Mouse (Mus musculus) midbrain, embryonic 15.5 days (tissue): ENCODE results near the gene Eml5. TPM values are rescaled to one million over a fixed set of nuclear protein-coding genes. Genes with fewer than 3 reads are reported as not detected.

Experiments
- ATAC-seq: fragments of 200-750 bp; cut with Nextera tagmentation; replicated peaks from 2 replicates; pipeline ENCODE4 v1.8.0; 2017; ENCODE audit warnings: moderate TSS enrichment
- H3K27ac ChIP-seq: fragments of 300-500 bp; sonication (generic); 2 replicates; pipeline ENCODE4 v1.5.1; 2015; ENCODE audit warnings: mild to moderate bottlenecking, inconsistent platforms
- H3K27me3 ChIP-seq: fragments of 300-500 bp; sonication (generic); replicated peaks from 2 replicates; pipeline ENCODE4 v1.6.1; 2015; ENCODE audit warnings: inconsistent platforms
- H3K36me3 ChIP-seq: fragments of 300-500 bp; sonication (generic); replicated peaks from 2 replicates; pipeline ENCODE4 v1.6.1; 2015; ENCODE audit warnings: inconsistent platforms
- H3K4me1 ChIP-seq: fragments of 300-500 bp; sonication (generic); 2 replicates; pipeline ENCODE4 v1.6.1; 2015; ENCODE audit warnings: inconsistent platforms
- H3K4me2 ChIP-seq: fragments of 300-500 bp; sonication (generic); 2 replicates; pipeline ENCODE4 v1.6.1; 2015; ENCODE audit warnings: inconsistent platforms, mild to moderate bottlenecking, moderate library complexity
- H3K4me3 ChIP-seq: fragments of 300-500 bp; sonication (generic); 2 replicates; pipeline ENCODE4 v1.5.1; 2015; ENCODE audit warnings: mild to moderate bottlenecking, inconsistent platforms
- H3K9ac ChIP-seq: fragments of 300-500 bp; sonication (generic); 2 replicates; pipeline ENCODE4 v1.6.1; 2015; ENCODE audit warnings: mild to moderate bottlenecking, inconsistent platforms
- H3K9me3 ChIP-seq: fragments of 300-500 bp; sonication (generic); 2 replicates; pipeline ENCODE4 v1.6.1; 2016; ENCODE audit warnings: inconsistent platforms
- WGBS: fragments of 180-500 bp; shearing (Covaris S2); methylation state at CpG from one replicate; pipeline ENCODE4 v1.1.7; 2015; ENCODE audit warnings: mixed read lengths; 5-methylcytosine and 5-hydroxymethylcytosine counted together
- polyA plus RNA-seq: library from polyadenylated mRNA; unstranded; fragments of >200 nt; fragmentation: Nextera tagmentation; extraction: Ambion mirVana; gene quantifications from 2 replicates; pipeline ENCODE4 v1.2.1, GENCODE M21; 2015

The Eml5 gene
- polyA plus RNA-seq, result 27.9 and 28.9 TPM in 2 replicates

DNA sequence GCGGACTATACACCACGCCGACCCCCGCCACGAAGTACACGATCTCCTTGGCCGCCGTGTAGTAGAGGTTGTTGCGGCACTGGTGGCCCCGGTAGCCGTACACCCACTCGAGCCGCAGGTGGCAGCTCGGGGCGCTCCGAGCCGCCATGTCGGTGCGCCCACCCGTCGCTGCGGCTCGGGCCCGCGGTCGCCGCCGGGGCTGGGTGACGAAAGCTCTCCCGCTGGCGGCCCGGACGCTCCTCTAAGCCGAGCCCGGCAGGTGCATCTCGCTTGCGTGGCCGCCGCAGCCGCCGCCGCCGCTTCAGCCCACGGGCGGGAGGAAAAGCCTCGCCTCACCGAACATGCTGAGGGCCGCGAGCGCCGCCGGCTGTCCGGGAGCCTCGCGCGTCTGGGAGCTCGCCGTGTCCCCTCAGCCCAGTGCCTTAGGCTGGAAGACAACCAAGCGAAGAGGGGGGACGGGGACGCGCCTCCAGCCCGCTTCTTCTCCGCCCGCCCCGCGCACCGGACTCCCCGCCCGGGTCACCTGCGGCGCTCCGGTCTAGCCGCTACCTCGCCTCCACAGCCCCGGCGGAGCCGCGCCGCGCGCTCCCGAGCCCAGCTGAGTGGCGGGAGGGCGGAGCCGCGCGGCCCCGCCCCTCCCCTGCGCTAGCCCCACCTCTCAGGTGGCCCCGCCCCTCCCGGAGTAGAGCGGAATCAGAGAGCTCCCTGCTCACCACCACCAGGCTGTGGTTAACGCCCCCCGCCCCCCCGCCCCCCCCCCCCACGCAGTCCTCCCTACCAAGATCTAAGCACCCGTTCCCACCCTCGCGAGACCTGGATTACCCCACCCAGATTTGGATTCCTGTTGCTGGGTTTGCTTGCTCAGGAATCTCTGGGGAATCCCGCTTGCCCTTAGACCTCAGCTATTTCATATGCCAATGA is at the start of gene Eml5:
Gene Eml5, minus strand, starts transcription at position 604 of the 921 bp plus-strand sequence.
- WGBS, result under 1% methylated on average over 82 of the region's 101 CpGs
- peak; percentile 92 for ATAC-seq
- Histone ChIP-seq H3K4me1 (peaks cover 19% of the 10 kb centered on the region), H3K9ac (peak within 1 kb of the TSS; percentile 85), H3K9me3 (no peaks in the 10 kb centered on the region), H3K36me3 (no peaks in the 10 kb centered on the region), H3K27me3 (no peaks in the 10 kb centered on the region), H3K4me3 (peak within 1 kb of the TSS; percentile 89), H3K4me2 (peak within 1 kb of the TSS; percentile 70), H3K27ac (peak within 1 kb of the TSS; percentile 92)

DNA sequence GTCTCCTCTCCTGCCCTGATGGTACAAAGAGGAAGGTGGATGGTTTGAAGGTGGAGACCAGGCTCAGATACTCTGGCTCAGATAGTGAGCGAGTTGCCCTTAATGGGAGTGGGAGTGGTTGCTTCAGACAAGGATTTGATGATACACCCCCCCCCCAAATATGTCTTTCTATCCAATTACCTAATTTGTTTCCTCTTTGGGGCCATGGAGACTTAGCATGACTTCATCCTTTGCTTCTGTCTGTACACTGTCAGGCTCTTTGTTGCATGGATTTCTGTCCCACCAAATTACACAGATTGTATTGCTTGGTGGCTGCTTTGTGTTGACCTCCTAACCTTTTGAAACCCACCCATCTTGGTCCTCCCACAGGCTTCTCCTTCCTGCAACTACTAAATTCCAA is 31.6 kb upstream of the Eml5 start:
- WGBS, result 100% methylated on average over 1 of the region's 1 CpGs
- Histone ChIP-seq H3K4me3 (no peak overlapping the region), H3K27ac (no peak overlapping the region), H3K36me3 (no peaks in the 10 kb centered on the region), H3K9ac (no peak overlapping the region), H3K4me2 (no peak overlapping the region), H3K27me3 (no peaks in the 10 kb centered on the region), H3K4me1 (no peaks in the 10 kb centered on the region), H3K9me3 (no peaks in the 10 kb centered on the region)
- no peak for ATAC-seq

DNA sequence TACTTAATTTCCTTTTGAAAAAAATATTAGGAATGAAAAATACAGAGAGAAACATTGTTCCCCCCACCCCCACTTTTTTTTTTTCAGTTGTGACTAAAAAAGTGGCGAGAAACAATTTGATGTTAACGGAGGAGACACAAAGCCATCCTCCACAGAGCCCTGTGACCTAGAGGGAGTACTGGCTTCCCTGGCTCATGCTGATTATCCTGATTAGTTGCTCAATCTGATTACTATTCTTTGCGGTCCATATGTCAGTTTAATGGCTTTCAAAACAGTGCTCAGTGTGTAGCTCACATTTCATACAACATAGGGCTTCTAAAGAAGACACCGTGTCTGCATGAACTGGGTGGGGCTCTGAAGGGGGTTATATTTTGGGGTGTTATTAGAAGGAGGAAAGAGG is 31.2 kb upstream of the Eml5 start:
- Histone ChIP-seq H3K27me3 (no peaks in the 10 kb centered on the region), H3K4me2 (no peak overlapping the region), H3K4me1 (no peaks in the 10 kb centered on the region), H3K27ac (no peak overlapping the region), H3K9me3 (no peaks in the 10 kb centered on the region), H3K36me3 (no peaks in the 10 kb centered on the region), H3K9ac (no peak overlapping the region), H3K4me3 (no peak overlapping the region)
- ATAC-seq, result no peak
- WGBS, result 71% methylated on average over 4 of the region's 4 CpGs

DNA sequence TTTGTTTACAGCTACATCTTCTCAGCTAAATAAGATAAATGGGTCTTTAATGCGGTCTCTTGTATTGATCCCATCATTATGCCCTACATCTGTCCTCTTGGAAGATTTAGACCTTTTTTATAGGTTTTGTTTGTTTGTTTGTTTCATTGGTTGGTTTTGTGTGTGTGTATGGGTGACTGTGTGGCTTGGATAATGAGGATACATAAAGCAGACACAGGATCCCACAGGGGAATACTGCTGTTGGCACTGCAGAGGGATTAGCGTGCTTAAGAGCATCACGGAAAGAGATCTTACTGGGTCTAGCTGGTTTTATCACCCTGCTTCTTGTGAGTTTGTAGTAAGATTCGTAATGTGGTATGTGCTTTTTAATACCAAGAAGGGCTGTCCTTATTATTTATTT is 29.9 kb upstream of the Eml5 start:
- Histone ChIP-seq H3K4me2 (no peak overlapping the region), H3K9me3 (no peaks in the 10 kb centered on the region), H3K27me3 (no peaks in the 10 kb centered on the region), H3K36me3 (no peaks in the 10 kb centered on the region), H3K4me1 (no peaks in the 10 kb centered on the region), H3K4me3 (no peak overlapping the region), H3K27ac (no peak overlapping the region), H3K9ac (no peak overlapping the region)
- 63% methylated on average over 4 of the region's 4 CpGs for WGBS
- no peak for ATAC-seq

DNA sequence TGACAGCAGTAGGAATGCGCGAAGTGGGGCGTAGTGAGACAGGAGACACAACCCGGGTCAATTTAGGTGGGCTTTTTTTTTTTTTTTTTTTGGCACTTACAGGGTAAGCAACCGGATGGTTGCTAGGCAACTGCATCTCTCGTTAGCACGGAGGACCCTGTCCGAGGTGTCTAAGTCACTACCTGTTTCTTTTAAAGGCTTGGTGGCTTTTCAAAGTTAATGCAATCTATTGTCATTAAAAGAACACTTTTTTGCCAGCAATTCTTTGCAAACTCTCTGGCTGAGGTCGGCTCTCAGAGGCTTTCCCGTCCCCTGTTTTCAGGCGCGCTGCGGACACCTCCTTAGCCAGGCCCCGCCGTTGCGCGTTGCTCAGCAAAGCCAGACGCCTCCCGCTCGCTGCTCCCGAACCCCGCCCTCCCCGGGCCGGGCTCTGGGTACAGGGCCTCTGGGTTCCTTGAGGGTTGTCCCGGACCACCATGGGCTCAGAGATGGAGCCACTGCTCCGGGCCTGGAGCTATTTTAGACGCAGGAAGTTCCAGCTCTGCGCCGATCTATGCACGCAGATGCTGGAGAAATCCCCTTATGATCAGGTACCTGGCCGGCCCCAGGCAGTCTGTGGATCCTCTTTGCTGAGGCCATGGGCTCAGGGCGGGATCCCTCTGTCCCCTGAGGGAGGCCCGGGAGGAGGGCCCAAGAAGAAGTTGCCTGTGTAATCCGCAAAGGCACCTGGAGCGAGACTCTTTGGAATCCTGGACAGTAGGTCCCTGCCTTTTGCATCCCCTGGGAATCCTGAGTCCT is 19.1 kb upstream of the Eml5 start, which contains the start of gene Ttc8:
Gene Ttc8, plus strand, starts transcription at position 381 of the 798 bp plus-strand sequence.
- Histone ChIP-seq H3K4me3 (peak within 1 kb of the TSS; percentile 58), H3K9ac (peak within 1 kb of the TSS; percentile 79), H3K27me3 (no peaks in the 10 kb centered on the region), H3K9me3 (no peaks in the 10 kb centered on the region), H3K4me1 (peaks cover 30% of the 10 kb centered on the region), H3K4me2 (peak within 1 kb of the TSS; percentile 71), H3K36me3 (no peaks in the 10 kb centered on the region), H3K27ac (peak within 1 kb of the TSS; percentile 87)
- peak; percentile 97 for ATAC-seq
- under 1% methylated on average over 35 of the region's 35 CpGs for WGBS

DNA sequence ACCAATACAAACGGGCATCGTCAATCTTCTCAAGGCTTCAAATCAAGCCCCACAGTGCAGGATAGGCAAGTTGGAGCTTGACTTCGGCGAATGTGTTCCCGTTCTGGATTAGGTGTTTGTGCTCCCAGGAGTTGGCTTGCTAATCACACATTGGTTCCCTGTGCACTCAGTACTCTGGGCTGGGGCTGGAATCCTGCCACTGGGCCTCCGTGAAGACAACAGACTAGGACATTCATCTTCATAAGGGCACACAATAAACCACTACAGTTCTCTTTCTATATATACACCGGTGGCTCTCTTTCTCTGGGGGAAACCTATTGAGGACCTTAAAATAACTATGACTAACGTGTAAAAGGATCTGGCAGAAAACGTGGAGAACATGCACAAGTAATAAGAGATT is 8.8 kb upstream of the Eml5 start:
- ATAC-seq, result no peak
- Histone ChIP-seq H3K27me3 (no peaks in the 10 kb centered on the region), H3K27ac (no peak overlapping the region), H3K4me3 (no peak overlapping the region), H3K36me3 (no peaks in the 10 kb centered on the region), H3K4me1 (no peaks in the 10 kb centered on the region), H3K4me2 (no peak overlapping the region), H3K9me3 (no peaks in the 10 kb centered on the region), H3K9ac (no peak overlapping the region)
- WGBS, result 76% methylated on average over 9 of the region's 9 CpGs

DNA sequence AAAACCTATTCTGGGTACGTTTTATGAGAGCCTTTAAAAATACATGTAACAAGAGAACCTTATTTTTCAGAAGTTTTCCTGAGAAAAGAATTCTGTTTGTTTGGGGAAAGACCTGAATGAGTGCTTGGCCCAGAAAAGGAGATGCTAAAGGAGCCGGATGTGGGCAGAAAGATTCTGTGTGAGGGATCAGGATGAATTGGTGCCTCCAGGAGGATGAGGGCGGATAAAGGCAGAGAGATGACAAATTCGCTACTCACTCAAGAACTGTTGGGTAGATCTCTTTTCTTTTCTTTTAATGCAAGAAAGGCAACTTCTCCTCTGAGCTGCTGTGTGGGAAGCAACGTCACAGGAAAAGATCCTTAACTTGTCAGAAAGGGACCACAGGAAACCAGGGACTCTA is 4.2 kb upstream of the Eml5 start:
- no peak overlapping the region for H3K27ac ChIP-seq
- no peak for ATAC-seq
- no peak overlapping the region for H3K9ac ChIP-seq
- no peak overlapping the region for H3K4me3 ChIP-seq
- H3K9me3 ChIP-seq, result no peaks in the 10 kb centered on the region
- no peaks in the 10 kb centered on the region; the same call in 1 of the 2 replicates for H3K4me1 ChIP-seq
- no peaks in the 10 kb centered on the region for H3K27me3 ChIP-seq
- no peaks in the 10 kb centered on the region for H3K36me3 ChIP-seq
- WGBS, result 83% methylated on average over 5 of the region's 5 CpGs
- H3K4me2 ChIP-seq, result no peak overlapping the region

DNA sequence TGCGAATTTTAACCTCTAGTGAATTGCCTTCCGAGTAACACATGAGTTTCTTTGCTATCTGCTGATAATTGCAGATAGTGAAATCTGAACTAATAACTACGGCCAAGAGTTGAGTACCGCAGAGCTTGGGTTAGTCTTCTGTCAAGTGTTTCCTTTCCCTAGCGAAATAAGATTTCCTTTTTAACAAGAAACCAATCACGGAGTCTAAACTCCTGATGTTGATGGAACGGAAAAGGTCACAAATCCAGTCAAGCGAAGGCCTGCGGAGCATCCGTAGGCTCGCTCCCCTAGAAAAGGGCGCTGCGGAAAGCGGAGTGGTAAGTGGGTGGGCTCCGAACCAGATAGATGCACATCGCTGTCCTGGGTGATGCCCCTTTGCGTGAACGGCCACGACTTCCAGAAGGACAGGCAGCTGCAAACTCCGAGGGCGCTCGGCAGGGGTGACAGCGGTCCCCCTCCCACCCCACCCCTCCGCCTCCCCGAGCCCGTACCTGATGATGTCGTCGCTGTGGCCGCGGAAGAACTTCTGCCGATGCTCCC is 873 bp downstream of the Eml5 start:
- ATAC-seq, result peak; percentile 49
- peak overlapping the region; percentile 89 for H3K4me3 ChIP-seq
- 1% methylated on average over 31 of the region's 31 CpGs for WGBS

DNA sequence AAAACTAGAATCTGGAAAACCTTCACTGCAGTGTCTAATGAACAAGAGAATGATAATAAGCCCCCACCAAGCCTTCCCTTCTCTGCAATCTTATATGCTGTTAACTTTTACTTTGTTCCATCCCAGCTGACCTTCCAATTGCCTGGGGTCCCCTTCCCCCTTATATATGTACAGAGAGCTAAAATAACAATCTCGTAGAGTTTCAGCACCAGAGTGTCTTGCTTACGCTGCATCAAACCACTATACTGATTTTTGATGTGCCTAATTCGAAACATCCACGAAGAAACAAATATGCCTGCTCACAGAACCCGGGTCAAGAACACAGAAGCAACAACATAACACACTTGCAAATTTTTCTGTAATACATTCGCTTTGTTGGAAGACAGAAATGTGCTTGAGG is 1.6 kb downstream of the Eml5 start:
- WGBS, result 28% methylated on average over 6 of the region's 6 CpGs
- ATAC-seq, result no peak
- H3K36me3 ChIP-seq, result no peaks in the 10 kb centered on the region
- no peak overlapping the region for H3K27ac ChIP-seq
- peaks cover 19% of the 10 kb centered on the region for H3K4me1 ChIP-seq
- H3K9me3 ChIP-seq, result no peaks in the 10 kb centered on the region
- H3K27me3 ChIP-seq, result no peaks in the 10 kb centered on the region
- peak overlapping the region; percentile 85 for H3K9ac ChIP-seq
- peak overlapping the region; percentile 70 for H3K4me2 ChIP-seq
- peak overlapping the region; percentile 89 for H3K4me3 ChIP-seq

More for the DNA sequence above, 873 bp downstream of the Eml5 start:
- Histone ChIP-seq H3K9me3 (no peaks in the 10 kb centered on the region), H3K27me3 (no peaks in the 10 kb centered on the region), H3K27ac (peak overlapping the region; percentile 92), H3K36me3 (no peaks in the 10 kb centered on the region), H3K9ac (peak overlapping the region; percentile 85), H3K4me1 (peaks cover 19% of the 10 kb centered on the region), H3K4me2 (peak overlapping the region; percentile 70)

DNA sequence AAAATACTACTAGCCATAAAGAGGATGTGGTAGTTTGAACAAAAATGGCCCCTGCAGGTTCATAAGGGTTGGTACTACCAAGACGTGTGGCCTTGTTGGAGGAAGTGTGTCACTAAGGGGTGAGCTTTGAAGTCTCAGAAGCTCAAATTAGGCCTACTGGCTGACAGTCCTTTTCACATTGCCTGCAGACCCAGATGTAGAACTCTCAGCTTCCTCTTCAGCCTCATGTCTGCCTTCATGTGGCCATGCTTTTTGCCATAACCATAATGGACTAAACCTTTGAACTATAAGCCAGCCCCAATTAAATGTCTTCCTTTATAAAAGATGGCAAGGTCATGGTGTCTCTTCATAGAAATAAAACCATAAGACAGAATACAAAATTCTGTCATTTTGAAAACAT is 4.5 kb downstream of the Eml5 start:
- H3K4me2 ChIP-seq, result no peak overlapping the region
- no peaks in the 10 kb centered on the region for H3K36me3 ChIP-seq
- H3K27me3 ChIP-seq, result no peaks in the 10 kb centered on the region
- H3K9me3 ChIP-seq, result no peaks in the 10 kb centered on the region
- no peak overlapping the region for H3K4me3 ChIP-seq
- 52% methylated on average over 1 of the region's 1 CpGs for WGBS
- H3K4me1 ChIP-seq, result peaks cover 19% of the 10 kb centered on the region
- H3K9ac ChIP-seq, result no peak overlapping the region
- H3K27ac ChIP-seq, result no peak overlapping the region
- ATAC-seq, result no peak

DNA sequence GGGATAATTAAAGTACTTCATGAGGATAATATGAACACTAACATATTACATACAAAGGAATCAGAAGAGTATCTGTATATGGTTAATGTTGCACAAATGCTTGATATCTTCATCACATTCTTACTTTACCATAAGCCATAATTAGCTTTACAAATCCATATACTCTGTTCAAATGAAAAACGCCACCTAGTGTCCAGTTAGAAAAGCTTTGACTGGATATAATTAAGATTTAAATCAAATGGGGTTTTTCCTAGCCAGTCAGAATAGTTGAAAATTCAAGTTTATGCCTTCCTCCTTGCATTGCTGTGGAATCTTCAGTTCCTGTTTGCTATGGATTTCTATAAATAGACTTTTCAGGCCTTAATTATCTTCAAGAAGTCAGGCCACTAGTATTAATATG is 16.8 kb downstream of the Eml5 start:
- Histone ChIP-seq H3K27ac (no peak overlapping the region), H3K4me3 (no peak overlapping the region), H3K4me1 (no peaks in the 10 kb centered on the region), H3K27me3 (no peaks in the 10 kb centered on the region), H3K4me2 (no peak overlapping the region), H3K9ac (no peak overlapping the region), H3K9me3 (no peaks in the 10 kb centered on the region), H3K36me3 (no peaks in the 10 kb centered on the region)
- 14% methylated on average over 1 of the region's 1 CpGs for WGBS
- no peak for ATAC-seq

DNA sequence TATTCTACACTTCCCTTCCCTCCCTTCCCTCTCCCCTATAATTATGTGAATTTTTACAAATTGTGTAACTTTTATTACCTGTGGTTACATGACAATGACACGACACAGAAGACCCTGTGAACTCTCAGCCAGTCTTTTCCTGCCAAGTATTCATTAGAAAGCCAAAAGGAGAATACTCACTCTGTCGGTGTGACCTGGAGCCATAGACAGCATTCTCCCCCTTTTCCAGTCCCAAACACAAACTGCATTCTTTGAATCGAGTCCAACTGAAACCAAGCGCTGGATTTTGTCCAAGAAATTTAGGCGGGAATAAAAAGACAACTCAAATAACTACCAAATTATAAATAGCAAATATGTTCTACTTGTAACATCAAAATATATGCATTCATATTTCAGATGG is 19.5 kb downstream of the Eml5 start:
- 62% methylated on average over 5 of the region's 5 CpGs for WGBS
- no peak for ATAC-seq
- H3K4me1 ChIP-seq, result no peaks in the 10 kb centered on the region

More for the DNA sequence above, 19.5 kb downstream of the Eml5 start:
- Histone ChIP-seq H3K9ac (no peak overlapping the region), H3K36me3 (no peaks in the 10 kb centered on the region), H3K27me3 (no peaks in the 10 kb centered on the region), H3K4me3 (no peak overlapping the region), H3K27ac (no peak overlapping the region), H3K4me2 (no peak overlapping the region), H3K9me3 (no peaks in the 10 kb centered on the region)
